1 mouse cellular context compared by ENCODE assay signal in the genomic region with DNA sequence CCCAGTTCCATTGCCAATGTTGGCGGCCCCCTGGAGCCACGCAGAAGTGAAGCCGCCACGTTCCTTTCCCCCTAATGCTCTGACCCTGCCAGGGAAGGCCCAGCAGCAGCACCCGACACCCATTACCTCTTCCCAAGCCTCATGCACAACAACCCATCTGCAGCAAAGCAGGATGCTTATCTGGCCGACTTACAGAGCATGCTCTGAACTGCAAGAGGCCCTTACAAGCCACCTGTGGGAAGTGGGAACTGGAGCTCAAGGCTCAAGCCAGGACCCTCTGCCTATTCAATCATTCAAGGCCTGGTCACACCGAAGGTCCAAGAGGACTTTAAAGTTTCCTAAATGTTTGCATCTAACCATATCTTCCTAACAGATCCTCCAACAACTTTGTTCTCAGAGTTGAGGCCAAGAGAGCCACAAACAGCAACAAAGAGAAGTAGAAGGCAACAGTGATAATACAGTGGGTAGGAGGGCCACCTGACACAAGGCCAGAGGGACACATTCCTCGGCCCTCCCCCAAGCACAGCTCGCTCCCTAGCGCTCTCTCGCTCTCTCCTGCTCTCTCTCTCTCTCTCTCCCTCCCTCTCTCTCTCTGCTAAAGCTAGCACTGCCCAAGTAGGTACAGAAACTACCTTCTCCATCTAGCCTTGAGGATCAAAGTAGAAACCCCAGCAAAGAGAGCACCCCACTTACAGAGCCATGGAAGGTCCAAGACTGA.
TF ChIP-seq lines count a peak whose summit lies in the region.

No protein-coding gene starts in this region.

TF ChIP-seq in CH12.LX, 34 proteins besides CTCF, POLR2A, EP300 and RAD21 (continued from another document):
- no peak for TF ChIP-seq TCF12 (IDR thresholded peaks at IDR 0.05; ENCODE audit: low read depth, low read length)
- no peak for TF ChIP-seq BHLHE40 (IDR thresholded peaks at IDR 0.05; ENCODE audit: low read depth, low read length)
- no peak for TF ChIP-seq HCFC1 (IDR thresholded peaks at IDR 0.05; ENCODE audit: low read depth, low read length)
- no peak for TF ChIP-seq RCOR1 (conservative IDR thresholded peaks at IDR 0.05; ENCODE audit: low read depth, low read length)
- TF ChIP-seq E2F4 (IDR thresholded peaks at IDR 0.05; ENCODE audit: insufficient replicate concordance, low read depth, low read length) = no peak
- no peak for TF ChIP-seq MXI1 (IDR thresholded peaks at IDR 0.05; ENCODE audit: low read depth, low read length)
- TF ChIP-seq IRF4 (IDR thresholded peaks at IDR 0.05; ENCODE audit: low read depth, low read length) = no peak
- TF ChIP-seq CHD1 (IDR thresholded peaks at IDR 0.05; ENCODE audit: low read depth, low read length) = no peak
- TF ChIP-seq KAT2A (IDR thresholded peaks at IDR 0.05; ENCODE audit: insufficient replicate concordance, low read length) = no peak
TF ChIP-seq in CH12.LX: peak in this region for 0.
